Mouse (Mus musculus) common myeloid progenitor, adult 5-6 weeks (primary cell): ENCODE measurements around the gene Gltp. TPM values are rescaled to one million over a fixed set of nuclear protein-coding genes. Genes with fewer than 3 reads are reported as not detected.
A peak's percentile ranks its signal among the peaks of the same experiment; 100 is the strongest.

Experiments
- ATAC-seq: replicated peaks from 2 replicates; pipeline ENCODE4 v1.8.0; 2016; ENCODE audit warnings: low read depth, mild to moderate bottlenecking, moderate TSS enrichment, inconsistent platforms; ENCODE audit not compliant: poor library complexity, severe bottlenecking
- total RNA-seq: library from RNA; stranded (forward); fragments of 200-1000, 187-1606 nt; gene quantifications from 2 replicates; pipeline ENCODE4 v1.2.3, GENCODE M21; 2017

Gene Gltp
- total RNA-seq, 1 experiment from 2014 or later, result 48.6 TPM

- peak; percentile 61; the same call in 1 of the 2 replicates for ATAC-seq
Observed at GRCm38 (mm10) chr5:114625590-114625989, 65.2 kb downstream of the Gltp start.

DNA sequence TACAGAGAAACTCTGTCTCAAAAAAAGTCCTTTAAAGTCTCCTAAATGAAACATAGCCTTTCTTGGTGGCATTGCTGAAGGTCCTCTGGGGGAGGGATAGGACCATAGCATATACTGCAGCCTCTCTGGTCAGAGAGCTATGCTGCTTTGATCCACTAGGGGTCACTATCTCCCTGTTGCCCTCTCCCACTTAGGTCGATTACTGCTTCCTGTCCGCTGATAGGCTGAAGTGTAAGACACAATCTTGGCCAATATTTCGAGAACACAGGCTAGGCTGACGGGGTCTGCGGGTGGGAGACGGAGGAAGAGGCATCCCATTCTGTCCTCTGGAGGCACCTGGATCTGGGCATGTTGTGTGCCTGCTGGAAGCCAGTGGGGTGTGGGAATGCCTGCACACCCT, 70.5 kb downstream of the Gltp start:
- ATAC-seq, result peak; percentile 71

Other genes starting within 250 kb of the Gltp start
- 8.2 and 17.5 TPM in 2 replicates for gene Mmab, start 246.9 kb downstream of the Gltp start, total RNA-seq
- 4.7 and 6.4 TPM in 2 replicates for gene Mvk, start 246.7 kb downstream of the Gltp start, total RNA-seq
- 0.18 TPM in 1 of 2 replicates, not detected in the other for gene Fam222a, start 123.0 kb downstream of the Gltp start, total RNA-seq
- 0.19 and 1.1 TPM in 2 replicates for gene Trpv4, start 32.6 kb downstream of the Gltp start, total RNA-seq
- gene Tchp, start 16.8 kb upstream of the Gltp start, total RNA-seq, result 9.7 and 12.3 TPM in 2 replicates
- gene Ankrd13a, start 83.7 kb upstream of the Gltp start, total RNA-seq, result 365 and 466 TPM in 2 replicates
- gene Git2, start 84.5 kb upstream of the Gltp start, total RNA-seq, result 80.9 and 86.3 TPM in 2 replicates
- 59.4 and 74.8 TPM in 2 replicates for gene 1500011B03Rik, start 132.5 kb upstream of the Gltp start, total RNA-seq
- gene 4930519G04Rik, start 162.7 kb upstream of the Gltp start, total RNA-seq, result not detected in 2 replicates
- gene Gm9936, start 167.7 kb upstream of the Gltp start, total RNA-seq, result not detected in 2 replicates
- gene Oasl2, start 206.0 kb upstream of the Gltp start, total RNA-seq, result 9.4 and 10.8 TPM in 2 replicates
- 3.3 and 4.3 TPM in 2 replicates for gene Oasl1, start 232.3 kb upstream of the Gltp start, total RNA-seq